Mouse (Mus musculus) heart, postnatal 0 days (tissue): ENCODE measurements around the gene Socs7. TPM values are rescaled to one million over a fixed set of nuclear protein-coding genes. Genes with fewer than 3 reads are reported as not detected.
A peak's percentile ranks its signal among the peaks of the same experiment; 100 is the strongest.

Experiments used
- ATAC-seq: fragments of 200-750 bp; cut with Nextera tagmentation; 2 replicates; pipeline ENCODE4 v1.8.0; 2017; ENCODE audit warnings: low read depth, moderate number of reproducible peaks, moderate library complexity; ENCODE audit not compliant: insufficient read depth
- DNase-seq: peaks from one replicate; pipeline ENCODE4 v3.0.0-alpha.2; 2016; ENCODE audit warnings: low spot score
- H3K27ac ChIP-seq: fragments of 300-500 bp; sonication (generic); 2 replicates; pipeline ENCODE4 v1.5.1; 2014; ENCODE audit warnings: low read depth, mild to moderate bottlenecking
- H3K27me3 ChIP-seq: fragments of 300-500 bp; sonication (generic); 2 replicates; pipeline ENCODE4 v1.6.1; 2014; ENCODE audit warnings: low read length, mixed read lengths; ENCODE audit not compliant: control insufficient read depth, insufficient read depth
- H3K36me3 ChIP-seq: fragments of 300-500 bp; sonication (generic); replicated peaks from 2 replicates; pipeline ENCODE4 v1.6.1; 2014; ENCODE audit warnings: low read length, mixed read lengths; ENCODE audit not compliant: control insufficient read depth, insufficient read depth
- H3K4me1 ChIP-seq: fragments of 300-500 bp; sonication (generic); 2 replicates; pipeline ENCODE4 v1.6.1; 2014; ENCODE audit warnings: antibody characterized with exemption; ENCODE audit not compliant: control insufficient read depth, insufficient read depth
- H3K4me2 ChIP-seq: fragments of 300-500 bp; sonication (generic); 2 replicates; pipeline ENCODE4 v1.6.1; 2014; ENCODE audit warnings: low read depth, mild to moderate bottlenecking, low read length, moderate library complexity
- H3K4me3 ChIP-seq: fragments of 300-500 bp; sonication (generic); 2 replicates; pipeline ENCODE4 v1.5.1; 2014; ENCODE audit warnings: low read depth, low read length
- H3K9ac ChIP-seq: fragments of 300-500 bp; sonication (generic); replicated peaks from 2 replicates; pipeline ENCODE4 v1.6.1; 2014; ENCODE audit warnings: low read depth, low read length, mixed read lengths
- H3K9me3 ChIP-seq: fragments of 300-500 bp; sonication (generic); replicated peaks from 2 replicates; pipeline ENCODE4 v1.6.1; 2016; ENCODE audit warnings: low read length; ENCODE audit not compliant: control insufficient read depth
- CTCF ChIP-seq: IDR thresholded peaks from 2 replicates; pipeline ENCODE4 v1.5.1; 2016; ENCODE audit warnings: antibody characterized with exemption, control low read depth, low read depth
- EP300 ChIP-seq: IDR thresholded peaks from 2 replicates; pipeline ENCODE4 v1.6.1; 2016; ENCODE audit warnings: antibody characterized with exemption, low read depth
- WGBS: fragments of 180-500 bp; shearing (Covaris S2); extraction: QIAGEN DNeasy Blood & Tissue Kit; methylation state at CpG from one replicate; pipeline ENCODE4 v1.1.7; 2014; 5-methylcytosine and 5-hydroxymethylcytosine counted together
- polyA plus RNA-seq: library from polyadenylated mRNA; unstranded; fragments of >200 nt; fragmentation: Nextera tagmentation; extraction: Ambion mirVana; gene quantifications from 2 replicates; pipeline ENCODE4 v1.2.1, GENCODE M21; 2015
- total RNA-seq: library from RNA; depleted of rRNA; stranded (reverse); fragments of >200 nt; gene quantifications from 2 replicates; pipeline ENCODE4 v1.2.3, GENCODE M21; 2014; ENCODE audit warnings: low replicate concordance

Gene Socs7
- total and polyA plus RNA-seq, 2 experiments from 2014 or later, result 2.1 to 15.4 TPM

GRCm38 (mm10) chr11:97362943-97363643 is 742 bp downstream of the Socs7 start:
- peak overlapping the region; percentile 87 for H3K4me2 ChIP-seq
- WGBS, result under 1% methylated on average over 43 of the region's 49 CpGs
- no peaks in the 10 kb centered on the region for H3K9me3 ChIP-seq
- no peaks in the 10 kb centered on the region for H3K27me3 ChIP-seq
- TF ChIP-seq EP300 (no peak), CTCF (no peak)
- peak overlapping the region; percentile 93 for H3K4me3 ChIP-seq
- peaks cover 21% of the 10 kb centered on the region for H3K4me1 ChIP-seq
- ATAC-seq (peak; percentile 50), DNase-seq (peak; percentile 85)
- peak overlapping the region; percentile 99 for H3K27ac ChIP-seq
- H3K9ac ChIP-seq, result peak overlapping the region; percentile 100
- no peaks in the 10 kb centered on the region; the same call in 1 of the 2 replicates for H3K36me3 ChIP-seq

GRCm38 (mm10) chr11:97363644-97363995 is 1.3 kb downstream of the Socs7 start:
- H3K9ac ChIP-seq, result peak overlapping the region; percentile 100
- H3K4me1 ChIP-seq, result peaks cover 21% of the 10 kb centered on the region
- H3K27ac ChIP-seq, result peak overlapping the region; percentile 99
- no peaks in the 10 kb centered on the region; the same call in 1 of the 2 replicates for H3K36me3 ChIP-seq
- DNase-seq (no peak), ATAC-seq (no peak)
- H3K4me2 ChIP-seq, result peak overlapping the region; percentile 87
- TF ChIP-seq EP300 (no peak), CTCF (no peak)
- H3K4me3 ChIP-seq, result peak overlapping the region; percentile 93
- 2% methylated on average over 7 of the region's 7 CpGs for WGBS
- no peaks in the 10 kb centered on the region for H3K9me3 ChIP-seq
- H3K27me3 ChIP-seq, result no peaks in the 10 kb centered on the region

- Histone ChIP-seq H3K27me3 (no peaks in the 10 kb centered on the region), H3K27ac (no peak overlapping the region), H3K9ac (no peak overlapping the region), H3K9me3 (no peaks in the 10 kb centered on the region), H3K4me1 (peaks cover 24% of the 10 kb centered on the region), H3K4me2 (peak overlapping the region; percentile 87), H3K36me3 (no peaks in the 10 kb centered on the region; the same call in 1 of the 2 replicates), H3K4me3 (no peak overlapping the region)
- DNase-seq (no peak), ATAC-seq (no peak)
- TF ChIP-seq CTCF, result no peak
- TF ChIP-seq EP300, result no peak
- WGBS, result 39% methylated on average over 1 of the region's 1 CpGs
Observed at GRCm38 (mm10) chr11:97365556-97365955, 3.2 kb downstream of the Socs7 start.

GRCm38 (mm10) chr11:97368501-97368900 is 6.2 kb downstream of the Socs7 start:
- no peaks in the 10 kb centered on the region; the same call in 1 of the 2 replicates for H3K36me3 ChIP-seq
- ATAC-seq, result no peak
- H3K27ac ChIP-seq, result no peak overlapping the region
- no peak overlapping the region for H3K4me3 ChIP-seq
- 60% methylated on average over 5 of the region's 5 CpGs for WGBS
- no peak overlapping the region for H3K9ac ChIP-seq
- no peak for DNase-seq
- H3K4me1 ChIP-seq, result peaks cover 33% of the 10 kb centered on the region
- H3K27me3 ChIP-seq, result no peaks in the 10 kb centered on the region
- H3K4me2 ChIP-seq, result no peak overlapping the region
- no peak for TF ChIP-seq CTCF
- TF ChIP-seq EP300, result no peak
- no peaks in the 10 kb centered on the region for H3K9me3 ChIP-seq

- Histone ChIP-seq H3K4me2 (no peak overlapping the region), H3K36me3 (peaks cover 12% of the 10 kb centered on the region), H3K4me1 (peaks cover 18% of the 10 kb centered on the region), H3K27ac (no peak overlapping the region; the same call in 1 of the 2 replicates), H3K4me3 (no peak overlapping the region), H3K27me3 (no peaks in the 10 kb centered on the region), H3K9ac (no peak overlapping the region), H3K9me3 (no peaks in the 10 kb centered on the region)
- 33% methylated on average over 7 of the region's 7 CpGs for WGBS
- TF ChIP-seq CTCF, result no peak
- no peak for TF ChIP-seq EP300
- DNase-seq, result peak; percentile 30
- ATAC-seq, result no peak
Observed at GRCm38 (mm10) chr11:97370329-97371091, 8.2 kb downstream of the Socs7 start.
